Mouse (Mus musculus) embryonic facial prominence, embryonic 14.5 days (tissue): ENCODE measurements around the gene Stac3. TPM values are rescaled to one million over a fixed set of nuclear protein-coding genes. Genes with fewer than 3 reads are reported as not detected.

Experiments
- ATAC-seq: fragments of 200-750 bp; cut with Nextera tagmentation; 2 replicates; pipeline ENCODE4 v1.8.0; 2017; ENCODE audit warnings: low read depth, moderate number of reproducible peaks, moderate TSS enrichment
- DNase-seq: peaks from one replicate; pipeline ENCODE4 v3.0.0-alpha.2; 2015; ENCODE audit warnings: low spot score
- H3K27ac ChIP-seq: fragments of 300-500 bp; sonication (generic); replicated peaks from 2 replicates; pipeline ENCODE4 v1.5.1; 2014; ENCODE audit warnings: low read depth, mild to moderate bottlenecking, low read length, moderate library complexity
- H3K27me3 ChIP-seq: fragments of 300-500 bp; sonication (generic); replicated peaks from 2 replicates; pipeline ENCODE4 v1.6.1; 2014; ENCODE audit warnings: low read length; ENCODE audit not compliant: control insufficient read depth, insufficient read depth
- H3K36me3 ChIP-seq: fragments of 300-500 bp; sonication (generic); 2 replicates; pipeline ENCODE4 v1.6.1; 2014; ENCODE audit warnings: low read length, mixed read lengths; ENCODE audit not compliant: control insufficient read depth, insufficient read depth
- H3K4me1 ChIP-seq: fragments of 300-500 bp; sonication (generic); 2 replicates; pipeline ENCODE4 v1.6.1; 2014; ENCODE audit warnings: antibody characterized with exemption, low read length; ENCODE audit not compliant: control insufficient read depth, insufficient read depth
- H3K4me2 ChIP-seq: fragments of 300-500 bp; sonication (generic); 2 replicates; pipeline ENCODE4 v1.6.1; 2014; ENCODE audit warnings: low read depth, mild to moderate bottlenecking, low read length, moderate library complexity, mixed read lengths
- H3K4me3 ChIP-seq: fragments of 300-500 bp; sonication (generic); 2 replicates; pipeline ENCODE4 v1.5.1; 2014; ENCODE audit warnings: low read depth, mild to moderate bottlenecking, low read length
- H3K9ac ChIP-seq: fragments of 300-500 bp; sonication (generic); 2 replicates; pipeline ENCODE4 v1.6.1; 2014; ENCODE audit warnings: low read depth, mild to moderate bottlenecking, low read length, moderate library complexity, mixed read lengths
- H3K9me3 ChIP-seq: fragments of 300-500 bp; sonication (generic); 2 replicates; pipeline ENCODE4 v1.6.1; 2016; ENCODE audit warnings: low read length; ENCODE audit not compliant: control insufficient read depth
- WGBS: fragments of 180-500 bp; shearing (Covaris S2); extraction: QIAGEN DNeasy Blood & Tissue Kit; methylation state at CpG from one replicate; pipeline ENCODE4 v1.1.7; 2014; 5-methylcytosine and 5-hydroxymethylcytosine counted together
- polyA plus RNA-seq: library from polyadenylated mRNA; unstranded; fragments of >200 nt; fragmentation: Nextera tagmentation; extraction: Ambion mirVana; gene quantifications from 2 replicates; pipeline ENCODE4 v1.2.1, GENCODE M21; 2014

The Stac3 gene
- polyA plus RNA-seq, 1 experiment from 2014 or later = 5.2 TPM

- ATAC-seq (no peak), DNase-seq (no peak)
- Histone ChIP-seq H3K27me3 (peaks cover 37% of the 10 kb centered on the region), H3K9me3 (no peaks in the 10 kb centered on the region), H3K36me3 (peaks cover 35% of the 10 kb centered on the region), H3K4me1 (peaks cover 28% of the 10 kb centered on the region), H3K9ac (no peak overlapping the region), H3K4me3 (no peak overlapping the region), H3K27ac (no peak overlapping the region), H3K4me2 (no peak overlapping the region)
- 93% methylated on average over 25 of the region's 26 CpGs for WGBS
Measured at GRCm38 (mm10) chr10:127519041-127519701, 17.7 kb downstream of the Stac3 start.

GRCm38 (mm10) chr10:127519903-127520713, 18.6 kb downstream of the Stac3 start:
- H3K27me3 ChIP-seq = peaks cover 37% of the 10 kb centered on the region
- ATAC-seq (no peak), DNase-seq (no peak)
- no peak overlapping the region for H3K9ac ChIP-seq
- H3K4me2 ChIP-seq = peak overlapping the region; percentile 92; the same call in 1 of the 2 replicates
- no peaks in the 10 kb centered on the region for H3K9me3 ChIP-seq
- no peak overlapping the region for H3K27ac ChIP-seq
- WGBS = 94% methylated on average over 36 of the region's 37 CpGs
- peaks cover 35% of the 10 kb centered on the region for H3K36me3 ChIP-seq
- no peak overlapping the region for H3K4me3 ChIP-seq
- H3K4me1 ChIP-seq = peaks cover 33% of the 10 kb centered on the region

GRCm38 (mm10) chr10:127520714-127521357, 19.4 kb downstream of the Stac3 start:
- DNase-seq (no peak), ATAC-seq (no peak)
- H3K27me3 ChIP-seq = peaks cover 37% of the 10 kb centered on the region
- peaks cover 35% of the 10 kb centered on the region for H3K36me3 ChIP-seq
- no peaks in the 10 kb centered on the region for H3K9me3 ChIP-seq
- peak overlapping the region; percentile 58; the same call in 1 of the 2 replicates for H3K4me3 ChIP-seq
- H3K9ac ChIP-seq = peak overlapping the region; percentile 66; the same call in 1 of the 2 replicates
- peak overlapping the region; percentile 92 for H3K4me2 ChIP-seq
- H3K4me1 ChIP-seq = peaks cover 34% of the 10 kb centered on the region
- no peak overlapping the region for H3K27ac ChIP-seq
- 79% methylated on average over 20 of the region's 20 CpGs for WGBS

GRCm38 (mm10) chr10:127521611-127522080, 20.2 kb downstream of the Stac3 start:
- Histone ChIP-seq H3K27me3 (peaks cover 40% of the 10 kb centered on the region), H3K4me1 (peaks cover 34% of the 10 kb centered on the region), H3K9ac (peak overlapping the region; percentile 66), H3K4me3 (peak overlapping the region; percentile 58), H3K27ac (no peak overlapping the region), H3K36me3 (peaks cover 35% of the 10 kb centered on the region), H3K9me3 (no peaks in the 10 kb centered on the region), H3K4me2 (peak overlapping the region; percentile 92)
- DNase-seq (no peak), ATAC-seq (peak; percentile 4; the same call in 1 of the 2 replicates)
- 5% methylated on average over 12 of the region's 12 CpGs for WGBS

- H3K9ac ChIP-seq = peak within 1 kb of the TSS; percentile 66
- peak within 1 kb of the TSS; percentile 92 for H3K4me2 ChIP-seq
- H3K4me3 ChIP-seq = peak within 1 kb of the TSS; percentile 58
- peak; percentile 70 for ATAC-seq
- peak; percentile 96 for DNase-seq
- peaks cover 45% of the 10 kb centered on the region for H3K27me3 ChIP-seq
- WGBS = 0% methylated on average over 21 of the region's 21 CpGs
- no peak within 1 kb of the TSS for H3K27ac ChIP-seq
- peaks cover 33% of the 10 kb centered on the region for H3K4me1 ChIP-seq
- no peaks in the 10 kb centered on the region for H3K9me3 ChIP-seq
- H3K36me3 ChIP-seq = peaks cover 34% of the 10 kb centered on the region
Measured at GRCm38 (mm10) chr10:127522088-127522581, 20.6 kb downstream of the Stac3 start, which contains the start of gene Shmt2. TSS of gene Shmt2 (minus strand) at chr10:127522444.

- WGBS = 2% methylated on average over 15 of the region's 23 CpGs
- H3K27me3 ChIP-seq = peaks cover 66% of the 10 kb centered on the region
- no peak overlapping the region for H3K9ac ChIP-seq
- H3K4me2 ChIP-seq = peak overlapping the region; percentile 16; the same call in 1 of the 2 replicates
- peak overlapping the region; percentile 14; the same call in 1 of the 2 replicates for H3K4me3 ChIP-seq
- H3K9me3 ChIP-seq = no peaks in the 10 kb centered on the region
- peaks cover 33% of the 10 kb centered on the region for H3K4me1 ChIP-seq
- H3K27ac ChIP-seq = no peak overlapping the region
- peaks cover 8% of the 10 kb centered on the region; the same call in 1 of the 2 replicates for H3K36me3 ChIP-seq
- DNase-seq = no peak
- no peak for ATAC-seq
Measured at GRCm38 (mm10) chr10:127524646-127525255, 23.3 kb downstream of the Stac3 start.

GRCm38 (mm10) chr10:127526048-127526447, 24.6 kb downstream of the Stac3 start:
- H3K27ac ChIP-seq = no peak overlapping the region
- no peak overlapping the region for H3K9ac ChIP-seq
- H3K27me3 ChIP-seq = peaks cover 79% of the 10 kb centered on the region
- peak overlapping the region; percentile 28 for H3K4me3 ChIP-seq
- peaks cover 35% of the 10 kb centered on the region for H3K4me1 ChIP-seq
- peak; percentile 47 for DNase-seq
- H3K4me2 ChIP-seq = peak overlapping the region; percentile 49
- ATAC-seq = no peak
- WGBS = under 1% methylated on average over 20 of the region's 26 CpGs
- H3K36me3 ChIP-seq = no peaks in the 10 kb centered on the region
- H3K9me3 ChIP-seq = no peaks in the 10 kb centered on the region

GRCm38 (mm10) chr10:127526681-127527080, 25.2 kb downstream of the Stac3 start:
- H3K9ac ChIP-seq = no peak overlapping the region
- peak overlapping the region; percentile 28 for H3K4me3 ChIP-seq
- peak; percentile 44 for DNase-seq
- H3K27me3 ChIP-seq = peaks cover 85% of the 10 kb centered on the region
- peaks cover 33% of the 10 kb centered on the region for H3K4me1 ChIP-seq
- no peaks in the 10 kb centered on the region for H3K9me3 ChIP-seq
- H3K27ac ChIP-seq = no peak overlapping the region
- no peaks in the 10 kb centered on the region for H3K36me3 ChIP-seq
- 2% methylated on average over 21 of the region's 26 CpGs for WGBS
- peak; percentile 34; the same call in 1 of the 2 replicates for ATAC-seq
- peak overlapping the region; percentile 49 for H3K4me2 ChIP-seq
